In the genomic region with DNA sequence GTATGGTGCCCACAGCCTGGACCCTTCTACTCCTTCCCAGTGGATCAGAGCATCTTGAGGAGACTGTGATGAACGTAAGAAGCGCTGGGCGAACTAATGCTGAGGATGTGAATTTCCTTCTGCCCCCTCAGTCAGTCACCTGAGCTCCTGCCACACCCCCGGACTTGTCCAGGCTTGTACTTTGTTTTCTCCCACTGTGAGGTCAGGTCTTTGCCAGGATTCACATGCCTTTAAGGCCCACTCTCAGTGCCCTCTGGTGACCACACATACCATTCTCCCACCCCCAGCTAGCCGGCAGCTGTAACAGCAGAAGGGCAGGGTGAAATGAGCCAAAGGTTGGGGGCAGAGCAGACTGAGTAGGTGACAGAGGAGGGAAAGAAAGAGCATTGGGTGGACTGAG, we compare ENCODE assay signal across 17 mouse cellular contexts. TPM values are rescaled to one million over a fixed set of nuclear protein-coding genes. Genes with fewer than 3 reads are reported as not detected.
"Had no signal": no experiment of that assay in that cellular context is flagged by ENCODE, and none has a peak within 500 bp of the region (broad histone marks: within the 10 kb centered on the region; RNA-seq: fewer than 3 reads in every experiment).

No protein-coding gene starts in this region.

- H3K4me3 ChIP-seq: kidney, embryonic 15.5 days; left cerebral cortex, adult 2 months; liver, embryonic 13.5 days; midbrain, embryonic 12.5 days; midbrain, embryonic 15.5 days; neural tube, embryonic 12.5 days; neural tube, embryonic 15.5 days had no signal

- H3K9ac ChIP-seq: kidney, embryonic 15.5 days; liver, embryonic 13.5 days; midbrain, embryonic 12.5 days; midbrain, embryonic 15.5 days; neural tube, embryonic 12.5 days; neural tube, embryonic 15.5 days had no signal

- H3K9me3 ChIP-seq: kidney, embryonic 15.5 days; liver, embryonic 13.5 days; midbrain, embryonic 12.5 days; midbrain, embryonic 15.5 days; neural tube, embryonic 12.5 days; neural tube, embryonic 15.5 days had no signal

- DNase-seq: kidney, postnatal 10 days; kidney, postnatal 36 days; layer of hippocampus, postnatal 36 days; liver, embryonic 13.5 days; lung, adult 2 months; right cerebral cortex, adult 18-20 months; right cerebral cortex, postnatal 14 days; spleen, adult 18-20 months; thymus, postnatal 25 days had no signal

- H3K27me3 ChIP-seq: kidney, embryonic 15.5 days; liver, embryonic 13.5 days; midbrain, embryonic 12.5 days; midbrain, embryonic 15.5 days; neural tube, embryonic 12.5 days; neural tube, embryonic 15.5 days had no signal

- H3K36me3 ChIP-seq: kidney, embryonic 15.5 days; liver, embryonic 13.5 days; neural tube, embryonic 12.5 days had no signal

- H3K4me1 ChIP-seq: kidney, embryonic 15.5 days; liver, embryonic 13.5 days; midbrain, embryonic 12.5 days; midbrain, embryonic 15.5 days; neural tube, embryonic 12.5 days; neural tube, embryonic 15.5 days had no signal

- H3K4me2 ChIP-seq: kidney, embryonic 15.5 days; liver, embryonic 13.5 days; midbrain, embryonic 12.5 days; midbrain, embryonic 15.5 days; neural tube, embryonic 12.5 days; neural tube, embryonic 15.5 days had no signal

- H3K27ac ChIP-seq: kidney, embryonic 15.5 days; left cerebral cortex, adult 2 months; liver, embryonic 13.5 days; macrophage; midbrain, embryonic 12.5 days; midbrain, embryonic 15.5 days; neural tube, embryonic 12.5 days; neural tube, embryonic 15.5 days had no signal

- ATAC-seq: midbrain, embryonic 15.5 days had no signal

RNA-seq across cellular contexts. Expression of gene Ttc9, which starts 32.9 kb away (rescaled TPM):
- polyA plus RNA-seq: liver, adult 2 months; macrophage had no signal
